Mouse (Mus musculus): Measurements from ENCODE around the gene Chmp5.

Chmp5 gene

DNA sequence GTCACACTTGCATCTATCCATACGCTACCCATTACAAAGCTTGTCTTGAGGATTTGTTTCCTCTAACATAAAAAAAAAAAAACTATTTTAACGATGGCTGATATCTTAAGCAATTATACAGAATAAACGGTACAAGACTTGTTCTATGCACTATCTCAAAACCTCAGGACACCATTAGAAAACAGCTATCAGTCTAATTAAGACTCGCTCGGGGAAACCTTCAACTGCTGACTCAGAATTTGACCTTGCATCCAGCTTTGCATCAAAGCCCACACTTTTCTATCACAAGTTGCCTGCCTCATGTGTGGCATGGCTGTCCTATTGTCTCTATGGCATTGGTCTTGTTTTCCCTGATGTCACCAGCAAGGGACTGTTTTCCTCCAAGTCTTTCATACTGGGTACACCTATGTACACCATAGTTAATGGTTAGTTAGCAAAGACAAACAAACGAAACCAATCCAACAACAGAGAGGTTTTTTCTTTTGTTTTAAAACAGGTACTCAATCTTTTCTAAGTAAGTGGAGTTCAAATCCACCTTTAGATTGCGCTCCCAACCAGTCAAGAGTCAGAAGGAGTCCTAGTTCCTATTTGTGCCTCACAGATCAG, 1.6 kb upstream of the Chmp5 start:
- in situ Hi-C loops (cut with MboI; ENCODE audit: low sequenced_read_pairs) = no loop called here

DNA sequence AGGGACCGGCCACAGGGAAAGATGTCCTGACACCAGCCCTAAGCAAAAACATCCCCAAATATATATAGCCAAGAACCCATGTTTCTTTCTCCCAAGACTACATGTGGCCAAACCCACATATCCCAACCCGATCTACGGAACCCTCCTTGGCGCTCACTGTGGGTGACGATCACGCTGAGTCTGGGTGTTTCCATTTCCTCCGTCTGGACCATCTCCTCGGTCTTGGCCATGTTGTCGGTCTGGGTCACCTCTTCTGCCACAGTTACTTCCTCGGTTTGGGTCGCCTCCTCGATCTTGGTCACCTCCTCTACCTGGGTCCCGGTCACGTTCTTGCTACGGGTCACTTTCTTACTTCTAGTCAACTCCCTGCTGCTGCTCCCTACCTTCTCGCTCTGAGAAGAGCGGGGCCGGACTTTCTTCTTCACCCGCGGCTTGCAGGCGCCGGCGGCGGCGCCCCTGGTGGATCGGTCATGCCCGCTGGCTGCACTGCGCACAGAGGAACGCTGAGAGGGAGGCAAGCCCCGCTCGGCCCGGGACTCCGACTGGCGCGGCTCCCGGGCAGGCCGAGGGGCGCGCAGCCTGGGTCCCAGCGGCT, 545 bp upstream of the Chmp5 start:
- in situ Hi-C loops (cut with MboI; ENCODE audit: low sequenced_read_pairs) = no loop called here

DNA sequence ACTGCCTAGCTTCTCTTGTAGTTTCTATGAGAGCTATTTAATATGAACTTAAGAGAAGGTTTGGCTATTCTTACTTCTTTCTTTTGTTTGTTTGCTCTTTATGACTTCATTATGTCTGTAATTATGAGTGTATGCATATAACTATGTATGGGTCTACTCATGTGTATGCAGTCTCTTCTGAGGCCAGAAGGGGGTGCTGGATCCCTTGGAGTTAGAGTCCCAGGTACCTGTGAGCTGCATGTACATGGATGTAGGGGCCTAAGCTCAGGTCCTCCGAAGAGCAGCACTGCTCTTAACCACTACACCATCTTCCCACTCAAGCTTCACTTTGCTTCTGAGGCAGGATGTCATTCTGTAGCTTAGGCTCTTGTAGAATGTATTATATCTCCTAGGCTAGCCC, 5.3 kb downstream of the Chmp5 start:
- in situ Hi-C loops (cut with MboI; ENCODE audit: low sequenced_read_pairs) = no loop called here

DNA sequence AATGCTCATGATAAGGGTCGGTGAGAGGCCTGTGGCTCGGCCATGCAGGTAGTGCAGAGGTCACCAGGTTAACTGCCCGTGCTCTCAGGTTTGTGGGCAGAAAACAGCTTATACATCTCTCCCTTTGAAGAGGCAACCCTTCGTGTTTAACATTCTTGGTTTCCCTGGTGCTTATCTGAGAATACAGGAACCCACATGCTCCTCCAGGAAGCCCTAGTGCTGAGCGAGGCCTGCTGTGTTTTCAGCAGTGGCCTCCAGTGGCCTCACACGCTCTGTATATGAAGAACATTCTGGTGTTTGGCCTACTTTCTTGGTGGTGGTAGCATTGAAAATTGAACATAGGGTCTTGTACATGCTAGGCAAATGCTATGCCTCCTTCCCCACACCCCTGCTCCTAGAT, 7.7 kb downstream of the Chmp5 start:
- in situ Hi-C loops (cut with MboI; ENCODE audit: low sequenced_read_pairs) = no loop called here

DNA sequence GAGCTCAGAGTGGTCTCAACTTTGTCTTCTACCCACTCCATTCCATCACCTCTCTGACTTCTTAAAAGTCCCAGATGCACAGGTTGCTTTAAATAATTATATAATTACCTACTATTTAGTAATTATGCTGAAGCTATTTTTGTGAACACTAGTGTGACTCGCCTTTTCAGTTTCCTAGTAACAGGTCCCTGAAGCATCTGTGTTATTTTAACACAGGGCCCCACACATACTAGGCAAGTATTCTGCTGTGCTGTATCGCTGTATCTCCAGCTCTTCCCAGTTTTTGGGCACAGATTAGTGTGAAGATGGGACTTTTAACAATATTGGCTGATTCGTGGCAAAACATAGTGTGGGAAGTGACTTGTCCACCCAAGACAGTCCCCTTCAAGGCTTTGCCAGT, 15.3 kb downstream of the Chmp5 start:
- in situ Hi-C loops (cut with MboI; ENCODE audit: low sequenced_read_pairs) = no loop called here

DNA sequence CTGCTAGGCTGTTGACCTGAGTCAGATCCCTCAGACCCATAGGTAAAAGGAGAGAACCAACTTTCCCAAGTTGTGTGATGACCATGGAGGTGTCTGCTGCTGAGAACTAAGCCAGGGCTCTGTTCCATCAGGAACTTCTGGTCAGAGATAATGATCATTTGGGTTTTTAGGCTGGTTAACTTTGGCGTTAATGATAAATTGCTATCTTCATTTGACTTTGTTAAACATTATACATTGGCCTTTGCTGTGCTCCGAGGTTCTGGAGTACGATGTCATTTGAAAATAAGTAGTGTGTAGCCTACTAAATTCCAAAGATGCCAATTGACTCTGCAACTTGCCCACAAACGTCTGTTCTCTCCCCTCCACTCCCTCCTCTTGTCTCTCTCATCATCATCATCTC, 21.0 kb downstream of the Chmp5 start:
- in situ Hi-C loops (cut with MboI; ENCODE audit: low sequenced_read_pairs) = no loop called here

DNA sequence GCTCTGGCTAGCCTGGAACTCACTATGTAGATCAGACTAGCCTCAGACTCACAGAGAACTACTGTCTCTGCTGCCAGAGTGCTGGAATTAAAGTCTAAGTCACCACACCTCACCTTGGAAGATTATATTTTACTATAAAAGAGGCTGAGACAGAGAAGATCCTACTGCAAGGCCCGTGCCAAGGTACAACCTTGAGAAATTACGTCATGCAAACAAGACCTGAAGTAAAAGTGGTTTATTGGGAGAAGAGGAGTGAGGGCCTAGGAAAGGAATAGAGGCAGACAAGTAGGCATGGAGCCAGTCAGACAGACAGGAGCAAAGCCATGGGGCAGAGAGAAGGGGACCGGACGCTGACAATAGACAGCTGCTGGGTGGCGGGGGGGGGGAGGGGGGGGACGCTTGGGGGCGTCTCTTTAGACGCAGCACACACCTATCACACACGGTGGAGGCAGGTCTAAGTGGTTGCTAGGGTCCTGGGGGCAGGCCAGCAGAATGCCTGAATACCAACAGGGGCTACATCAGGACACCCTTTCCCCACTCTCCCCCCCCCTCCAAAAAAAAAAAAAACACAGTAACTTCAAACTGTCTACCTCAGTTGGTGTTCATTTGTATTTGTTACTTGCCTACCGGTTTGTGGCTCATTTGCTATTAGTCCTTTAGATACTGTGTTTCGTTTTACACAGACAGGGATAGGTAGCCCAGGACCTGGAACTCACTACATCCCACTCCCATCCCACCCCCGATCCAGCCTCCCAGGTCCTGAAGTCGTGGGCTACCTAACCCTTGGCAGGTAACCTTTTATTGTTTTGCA, 21.8 kb downstream of the Chmp5 start:
- in situ Hi-C loops (cut with MboI; ENCODE audit: low sequenced_read_pairs) = no loop called here

DNA sequence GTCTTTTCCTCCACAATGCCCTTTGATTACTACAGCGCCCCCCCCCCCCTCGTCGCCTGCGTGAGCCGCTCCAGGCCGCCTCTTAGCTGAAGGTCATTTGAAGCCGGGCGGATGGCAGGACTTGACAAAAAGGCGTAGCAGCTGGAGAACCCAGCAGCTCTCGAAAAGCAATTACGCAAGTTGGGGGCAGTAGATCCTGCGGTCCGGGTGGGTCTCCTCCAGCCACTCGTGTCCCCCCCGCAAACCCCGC, 22.3 kb downstream of the Chmp5 start:
- in situ Hi-C loops (cut with MboI; ENCODE audit: low sequenced_read_pairs) = no loop called here

DNA sequence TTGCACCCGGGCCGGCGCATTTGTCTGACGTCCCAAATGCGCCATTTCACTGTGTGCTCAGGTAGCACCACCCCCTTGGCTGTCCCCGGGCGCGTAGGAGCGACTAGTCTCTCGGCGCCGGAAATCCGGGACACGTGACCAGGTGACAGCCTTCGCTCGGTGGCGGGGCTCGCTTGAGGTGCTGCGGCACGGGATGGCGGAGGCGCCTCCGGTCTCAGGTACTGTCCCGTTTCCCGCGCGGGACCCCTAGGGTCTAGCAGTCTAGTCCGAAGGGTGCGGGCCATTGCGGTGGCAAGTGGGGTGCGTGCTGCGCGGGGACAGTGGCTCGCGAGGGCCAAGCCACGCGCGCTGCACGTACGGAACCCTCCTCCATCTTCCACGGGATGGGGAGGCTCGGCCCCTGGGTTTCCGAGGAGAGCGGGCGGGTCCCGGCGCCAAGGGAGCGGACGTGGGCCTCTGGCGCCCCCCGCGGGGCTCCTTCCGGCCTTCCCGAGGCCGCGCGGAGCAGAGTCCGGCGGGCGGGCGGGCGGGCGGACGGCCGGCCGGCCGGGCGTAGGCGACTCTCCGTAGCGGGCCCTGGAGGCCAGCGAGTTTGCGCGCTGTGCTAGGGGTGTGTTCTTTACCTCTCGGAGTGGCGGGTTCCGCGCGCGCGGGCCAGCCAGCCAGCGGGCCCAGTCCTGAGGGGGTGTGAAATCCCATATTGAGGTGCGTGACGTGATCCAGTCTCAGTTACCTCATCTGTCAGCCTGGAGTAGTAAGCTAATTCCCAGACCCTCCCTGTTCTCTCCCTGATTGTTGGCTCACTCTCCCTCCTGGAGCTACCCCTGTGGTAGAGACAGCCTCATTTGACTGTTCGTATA, 22.9 kb downstream of the Chmp5 start, which contains the start of gene Nfx1:
Nfx1 (plus strand) TSS at position 65 of the 860 bp plus-strand sequence.
- in situ Hi-C loops (cut with MboI; ENCODE audit: low sequenced_read_pairs) = no loop called here

DNA sequence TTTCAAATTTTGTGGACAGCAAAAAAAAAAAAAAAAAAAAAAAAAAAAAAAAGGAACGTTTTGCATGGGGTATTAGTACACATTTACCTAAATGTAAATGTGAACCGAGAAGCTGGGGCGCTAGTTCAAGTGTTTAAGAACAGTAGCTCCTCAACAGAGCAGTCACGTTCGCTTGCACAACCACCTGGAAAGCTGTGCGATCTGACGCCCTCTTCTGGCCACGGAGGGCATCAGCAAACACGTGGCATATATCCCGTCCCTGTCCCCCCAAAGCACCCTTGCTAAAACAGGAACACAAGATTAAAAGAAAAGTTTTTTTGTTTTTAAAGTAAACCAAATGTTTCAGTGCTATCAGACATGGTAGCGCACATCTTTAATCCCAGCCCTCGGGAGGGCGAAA, 23.5 kb downstream of the Chmp5 start:
- in situ Hi-C loops (cut with MboI; ENCODE audit: low sequenced_read_pairs) = no loop called here

DNA sequence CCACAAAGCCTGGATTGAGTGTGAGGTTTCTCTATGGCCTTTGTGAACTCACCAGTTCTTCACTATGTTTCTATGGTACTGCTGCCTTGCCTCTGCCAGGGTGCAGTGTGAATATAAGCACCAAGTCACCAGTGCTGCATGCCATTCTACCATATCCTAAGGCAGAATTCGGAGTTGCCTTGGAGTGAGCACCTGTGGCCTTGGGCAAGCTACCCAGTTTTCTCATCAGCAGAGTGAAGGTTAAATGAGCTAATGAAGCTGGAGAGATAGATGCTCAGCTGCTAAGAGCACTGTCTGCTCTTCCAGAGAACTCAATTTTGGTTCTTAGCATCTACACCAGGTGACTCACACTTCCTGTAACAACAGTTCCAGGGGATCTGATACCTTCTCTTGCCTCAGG, 25.8 kb downstream of the Chmp5 start:
- in situ Hi-C loops (cut with MboI; ENCODE audit: low sequenced_read_pairs) = no loop called here

DNA sequence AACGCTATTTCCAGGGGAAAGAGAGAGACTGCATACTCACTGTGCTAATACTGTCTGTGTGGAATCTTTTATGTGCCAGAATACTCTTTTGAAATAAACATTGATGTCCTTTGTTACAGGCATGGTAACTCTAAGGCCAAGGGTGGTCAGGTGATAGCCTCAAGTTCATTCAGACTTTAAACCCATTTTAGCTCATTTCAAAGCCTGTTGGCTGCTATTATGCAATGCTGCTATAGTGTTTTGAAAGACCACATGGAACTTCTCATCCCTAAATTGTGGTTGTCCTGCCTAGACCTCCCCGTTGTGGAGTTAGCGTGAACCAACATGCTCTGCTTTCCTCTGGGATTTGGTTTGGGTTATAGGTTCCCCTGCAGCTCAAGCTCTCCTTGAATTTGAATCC, 27.5 kb downstream of the Chmp5 start:
- in situ Hi-C loops (cut with MboI; ENCODE audit: low sequenced_read_pairs) = no loop called here

DNA sequence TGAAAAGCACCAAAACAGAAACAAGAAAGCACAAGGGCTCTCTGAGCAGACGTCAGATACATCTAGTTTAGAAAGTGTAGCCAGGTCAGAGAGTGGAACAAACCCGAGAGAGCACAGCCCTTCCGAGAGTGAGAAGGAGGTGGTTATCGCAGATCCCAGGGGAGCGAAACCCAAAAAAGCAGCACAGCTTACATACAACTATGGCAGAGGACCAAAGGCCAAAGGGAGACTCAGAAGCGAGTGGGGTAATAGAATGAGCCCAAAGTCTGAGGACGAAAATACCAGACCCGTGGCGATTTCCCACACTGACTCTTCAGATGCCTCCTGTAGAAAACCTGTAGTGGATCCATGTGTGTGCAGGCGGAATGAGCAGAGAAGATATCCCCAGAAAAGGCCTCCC, 28.4 kb downstream of the Chmp5 start:
- in situ Hi-C loops (cut with MboI; ENCODE audit: low sequenced_read_pairs) = no loop called here

DNA sequence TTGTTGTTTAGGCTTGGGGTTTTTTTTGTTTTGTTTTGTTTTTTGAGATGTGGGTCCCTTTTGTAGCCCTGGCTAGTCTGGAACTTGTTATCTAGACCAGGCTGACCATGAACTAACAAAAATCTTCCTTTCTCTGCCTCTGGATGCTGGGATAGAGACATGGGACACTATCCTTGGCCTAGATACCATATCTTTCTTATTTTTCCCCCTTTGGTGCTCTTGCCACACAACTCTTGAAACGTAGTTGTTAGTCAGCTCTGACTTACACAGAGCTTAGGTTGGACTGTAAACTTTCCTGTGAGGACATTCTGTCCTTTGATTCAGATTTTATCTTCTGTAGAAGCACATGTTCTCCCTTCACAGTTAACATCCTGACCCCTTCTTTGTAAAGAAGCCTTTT, 31.2 kb downstream of the Chmp5 start:
- in situ Hi-C loops (cut with MboI; ENCODE audit: low sequenced_read_pairs) = no loop called here

DNA sequence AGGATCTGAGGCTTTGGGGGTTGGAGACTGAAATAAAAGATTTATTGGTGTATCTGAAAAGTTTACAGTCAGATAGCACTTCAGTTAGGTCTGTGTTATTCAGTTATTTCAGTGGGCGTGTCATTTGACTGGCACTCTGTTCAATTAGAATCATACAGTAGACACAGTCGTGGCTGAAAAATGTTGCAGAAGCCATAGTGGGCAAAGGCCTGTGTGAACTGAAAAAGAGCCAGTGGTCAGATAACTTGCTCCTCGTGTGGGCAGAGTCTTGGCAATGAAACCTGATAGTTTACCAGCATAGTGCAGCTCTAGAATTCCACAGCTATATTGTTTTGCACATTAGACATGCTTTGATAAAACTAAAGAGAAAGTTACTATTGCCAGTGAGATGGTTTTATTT, 34.3 kb downstream of the Chmp5 start:
- in situ Hi-C loops (cut with MboI; ENCODE audit: low sequenced_read_pairs) = no loop called here

DNA sequence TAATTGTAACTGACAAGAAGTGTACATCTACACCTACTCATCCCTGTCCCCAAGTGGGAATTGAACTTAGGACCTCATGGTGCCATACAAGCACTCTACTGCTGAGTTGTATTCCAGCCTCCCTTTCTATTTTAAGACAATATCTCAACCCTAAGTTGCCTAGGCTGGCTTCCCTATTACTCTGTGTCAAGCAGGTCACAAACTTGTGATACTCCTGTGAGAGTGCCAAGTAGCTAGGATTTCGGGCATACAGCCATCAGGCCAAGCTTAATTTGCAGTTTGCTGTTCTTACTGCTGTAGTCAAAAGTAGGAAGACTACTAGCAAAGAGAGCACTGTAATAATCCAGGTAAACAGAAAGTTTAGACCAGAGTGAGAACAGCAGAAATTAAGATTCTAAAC, 35.5 kb downstream of the Chmp5 start:
- in situ Hi-C loops (cut with MboI; ENCODE audit: low sequenced_read_pairs) = no loop called here

DNA sequence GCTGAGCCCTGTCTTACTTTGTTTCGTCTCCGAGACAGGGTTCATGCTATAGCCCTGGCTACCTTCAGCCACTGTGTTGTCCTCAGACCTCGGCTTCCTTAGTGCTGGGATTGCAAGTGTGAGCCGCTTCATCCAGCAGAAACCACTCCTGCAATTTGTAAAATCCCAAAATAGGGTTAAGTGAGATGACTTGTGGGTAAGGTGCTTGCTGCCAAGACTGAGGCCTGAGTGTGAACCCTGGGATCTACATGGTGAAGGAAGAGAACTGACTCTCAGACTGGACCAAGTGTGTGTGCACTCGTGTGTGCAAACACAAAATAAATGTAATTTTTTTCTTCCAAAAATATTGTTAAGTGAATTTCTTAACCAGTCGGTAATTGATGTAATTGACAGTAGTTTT, 41.4 kb downstream of the Chmp5 start:
- in situ Hi-C loops (cut with MboI; ENCODE audit: low sequenced_read_pairs) = no loop called here

DNA sequence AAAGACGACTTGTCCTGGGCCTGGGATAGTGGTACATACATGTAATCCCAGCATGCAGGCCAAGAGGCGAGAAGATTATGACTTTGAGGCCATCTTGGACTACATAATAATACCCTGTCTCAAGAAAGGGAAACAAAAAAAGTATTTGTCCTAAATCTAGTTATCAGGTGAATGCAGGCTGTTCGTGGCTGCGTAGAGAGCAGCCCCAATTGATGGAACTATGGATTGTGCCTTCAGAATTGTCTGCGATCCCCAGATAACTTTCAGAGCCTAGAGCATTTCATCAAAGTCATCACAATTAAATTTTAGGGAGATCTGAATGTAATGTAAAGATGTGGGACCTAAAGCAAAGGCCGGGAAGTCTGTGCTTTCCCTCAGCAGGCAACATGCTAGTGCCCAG, 48.1 kb downstream of the Chmp5 start:
- in situ Hi-C loops (cut with MboI; ENCODE audit: low sequenced_read_pairs) = no loop called here

DNA sequence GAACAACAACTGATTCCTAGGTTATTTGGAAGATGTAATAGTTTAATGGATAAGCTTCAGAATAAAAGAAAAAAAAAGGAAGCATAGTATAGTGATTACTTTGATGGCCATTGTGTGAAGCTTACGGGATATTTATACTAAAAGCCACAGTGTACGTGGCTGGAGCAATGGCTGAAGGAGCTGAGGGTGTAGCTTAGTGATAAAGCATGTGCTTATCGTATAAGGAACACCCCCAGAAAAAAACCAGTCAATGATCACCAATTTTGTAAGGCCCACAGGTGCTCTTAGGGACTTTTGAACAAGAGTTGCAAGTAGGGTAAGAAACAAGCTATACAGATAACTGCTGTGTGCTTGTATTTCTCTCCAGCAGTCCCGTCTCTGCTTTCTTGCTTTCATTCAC, 49.7 kb downstream of the Chmp5 start:
- in situ Hi-C loops (cut with MboI; ENCODE audit: low sequenced_read_pairs) = no loop called here

DNA sequence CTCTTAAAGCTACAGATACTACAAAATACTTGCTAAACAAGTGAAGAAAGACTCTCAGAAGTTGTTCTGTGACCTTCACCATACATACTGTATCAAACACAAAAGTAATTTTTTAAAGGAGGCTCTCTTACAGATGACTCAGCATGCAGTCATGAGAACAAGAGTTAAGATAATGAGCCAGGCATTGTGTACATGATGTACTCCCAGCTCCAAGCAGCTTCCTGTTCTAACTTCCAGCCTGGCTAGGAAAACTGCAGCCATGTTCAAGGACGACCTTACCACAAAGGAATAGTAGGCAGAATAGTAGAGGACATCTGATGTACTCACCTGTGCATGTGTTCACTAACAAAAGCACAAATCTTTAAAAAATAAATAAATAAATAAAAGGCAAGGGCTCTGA, 52.1 kb downstream of the Chmp5 start:
- in situ Hi-C loops (cut with MboI; ENCODE audit: low sequenced_read_pairs) = no loop called here

DNA sequence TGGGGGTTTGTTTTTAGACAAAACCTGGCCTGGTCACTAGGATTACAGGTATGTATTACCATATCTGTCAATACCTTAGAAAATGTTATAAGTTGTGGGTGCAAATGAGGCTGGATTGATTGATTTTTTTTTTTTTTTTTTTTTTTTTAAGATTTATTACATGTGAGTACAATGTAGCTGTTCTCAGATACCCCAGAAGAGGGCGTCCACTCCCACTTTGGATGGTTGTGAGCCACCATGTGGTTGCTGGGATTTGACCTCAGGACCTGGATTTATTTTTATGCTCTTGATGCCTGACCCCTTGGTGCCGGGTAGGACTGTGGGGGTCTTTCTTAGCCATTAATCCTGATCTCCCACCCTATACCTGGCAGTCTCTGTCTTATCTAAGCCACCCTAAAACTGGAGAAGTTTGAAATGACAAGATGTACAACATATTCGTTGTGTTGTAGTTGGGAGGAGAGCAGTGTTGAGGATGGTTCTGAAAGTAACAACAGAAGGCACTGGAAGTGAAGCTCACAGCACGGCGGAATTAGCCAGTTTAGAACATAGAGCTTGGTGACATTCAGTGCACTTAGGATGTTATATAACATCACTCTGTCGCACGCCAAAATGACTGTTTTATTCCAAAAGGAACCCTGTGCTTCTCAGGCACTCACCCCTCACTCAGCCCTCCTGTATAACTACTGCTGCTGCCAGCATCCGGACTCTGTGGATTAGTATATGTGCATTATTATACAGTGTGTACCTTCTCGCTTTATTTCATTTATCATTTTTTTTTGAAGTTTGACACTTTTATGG, 52.8 kb downstream of the Chmp5 start:
- in situ Hi-C loops (cut with MboI; ENCODE audit: low sequenced_read_pairs) = no loop called here

Data from CH12F3 (cell line).